ENCODE assay signal across 8 mouse cellular contexts in the genomic region with DNA sequence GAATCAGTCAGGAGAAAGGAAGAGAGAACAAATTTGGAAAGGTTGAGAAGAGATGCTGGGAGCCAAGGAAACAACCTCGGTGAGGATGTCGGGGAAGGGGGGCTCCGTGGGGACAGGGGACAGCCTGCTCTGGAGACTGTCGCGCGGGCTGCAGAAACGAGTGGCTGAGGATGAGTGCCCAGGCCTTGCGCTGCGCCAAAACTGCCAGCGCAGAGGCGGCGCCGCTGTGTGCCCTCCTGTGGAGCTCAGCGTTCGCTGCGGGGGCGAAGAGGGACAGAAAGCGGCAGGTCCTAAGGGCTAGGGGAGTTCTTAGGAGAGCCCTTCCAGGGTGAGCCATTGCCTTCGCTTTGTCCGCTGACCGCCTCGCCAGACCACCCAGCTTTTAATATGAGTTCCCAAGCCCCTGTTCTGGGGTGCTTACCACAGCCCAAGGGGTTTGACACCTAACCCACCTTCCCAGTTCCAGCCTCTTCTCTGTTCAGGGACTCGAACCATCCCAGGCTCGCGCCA. TPM values are rescaled to one million over a fixed set of nuclear protein-coding genes. Genes with fewer than 3 reads are reported as not detected.
A peak's percentile ranks its signal among the peaks of the same experiment; 100 is the strongest.
DNase-seq lines count a peak whose midpoint lies in the region; ATAC-seq lines count a peak whose summit lies in the region.

No protein-coding gene starts in this region.

- H3K36me3 ChIP-seq in forebrain, embryonic 16.5 days (ENCODE audit: control insufficient read depth, insufficient read depth): no peaks in the 10 kb centered on the region
- no peaks in the 10 kb centered on the region for H3K36me3 ChIP-seq in neural tube, embryonic 14.5 days (ENCODE audit: control insufficient read depth, insufficient read depth, low read length)

- intact Hi-C loops in left cerebral cortex, postnatal 25 days (cut with DNase I): loop anchor here (1.0 to 10.0 kb wide), 4 partner anchors 31 to 1122 kb away; a partner anchor contains a TSS

- ATAC-seq in forebrain, embryonic 16.5 days: peak; percentile 34
- peak; percentile 30 for ATAC-seq in neural tube, embryonic 14.5 days (ENCODE audit: low read depth)

- H3K4me2 ChIP-seq in forebrain, embryonic 16.5 days (ENCODE audit: low read length): peak overlapping the region; percentile 91
- H3K4me2 ChIP-seq in neural tube, embryonic 14.5 days (ENCODE audit: low read depth, low read length): peak overlapping the region; percentile 94

- no peaks in the 10 kb centered on the region for H3K9me3 ChIP-seq in forebrain, embryonic 16.5 days (ENCODE audit: control insufficient read depth, low read length)
- H3K9me3 ChIP-seq in neural tube, embryonic 14.5 days (ENCODE audit: control insufficient read depth, low read length): no peaks in the 10 kb centered on the region

- WGBS in forebrain, embryonic 16.5 days: under 1% methylated on average over 25 of the region's 25 CpGs
- under 1% methylated on average over 25 of the region's 25 CpGs for WGBS in neural tube, embryonic 14.5 days

- H3K4me3 ChIP-seq in forebrain, embryonic 16.5 days (replicated peaks; ENCODE audit: low read length): peak overlapping the region; percentile 63
- H3K4me3 ChIP-seq in neural tube, embryonic 14.5 days (ENCODE audit: low read depth, low read length): peak overlapping the region; percentile 65

- H3K4me1 ChIP-seq in forebrain, embryonic 16.5 days (replicated peaks; ENCODE audit: control insufficient read depth, insufficient read depth, low read length): peaks cover 28% of the 10 kb centered on the region
- H3K4me1 ChIP-seq in neural tube, embryonic 14.5 days (ENCODE audit: control insufficient read depth, insufficient read depth, low read length): peaks cover 10% of the 10 kb centered on the region; the same call in 1 of the 2 replicates

- peaks cover 3% of the 10 kb centered on the region for H3K27me3 ChIP-seq in forebrain, embryonic 16.5 days (replicated peaks; ENCODE audit: control insufficient read depth, insufficient read depth, low read length)
- peaks cover 34% of the 10 kb centered on the region for H3K27me3 ChIP-seq in neural tube, embryonic 14.5 days (ENCODE audit: control insufficient read depth, insufficient read depth, low read length)

- peak overlapping the region; percentile 63 for H3K9ac ChIP-seq in forebrain, embryonic 16.5 days (replicated peaks; ENCODE audit: low read depth, low read length)
- H3K9ac ChIP-seq in neural tube, embryonic 14.5 days (replicated peaks; ENCODE audit: low read depth, low read length): peak overlapping the region; percentile 64

- DNase-seq in layer of hippocampus, postnatal 14 days (ENCODE audit: low spot score in 2 of 2): peak; percentile 43 to 44
- DNase-seq in layer of hippocampus, adult 8-10 months (ENCODE audit: low spot score in 2 of 2): no peak
- peak; percentile 36 to 44 for DNase-seq in adrenal gland, postnatal 36 days
- peak; percentile 62 to 63 for DNase-seq in left cerebral cortex, postnatal 25 days (ENCODE audit: low spot score in 2 of 2)
- no peak for DNase-seq in T-cell, adult 2 months (ENCODE audit: low spot score)
- DNase-seq in kidney, adult 8-10 months: no peak

- H3K27ac ChIP-seq in forebrain, embryonic 16.5 days (ENCODE audit: low read length): no peak overlapping the region
- no peak overlapping the region for H3K27ac ChIP-seq in neural tube, embryonic 14.5 days (ENCODE audit: low read depth, low read length)

RNA-seq across cellular contexts. Expression of a gene that starts 0.8 kb away (rescaled TPM):
- total RNA-seq in layer of hippocampus, postnatal 14 days (2021): 10 to 100 TPM; 37.3 to 47.8 TPM
- total RNA-seq in layer of hippocampus, adult 8-10 months (2022): 10 to 100 TPM; 47.3 to 55.1 (median 48.7) TPM
- total RNA-seq in adrenal gland, postnatal 36 days (2021): 1 to 10 TPM; 2.2 to 2.5 TPM
- polyA plus RNA-seq in forebrain, embryonic 16.5 days (2015; fragmentation: Nextera tagmentation; extraction: Ambion mirVana): 6.6 and 7.2 TPM in 2 replicates
- 10 to 100 TPM; 68.1 to 71.7 TPM for total RNA-seq in left cerebral cortex, postnatal 25 days (2021)
- polyA plus RNA-seq in neural tube, embryonic 14.5 days (2014; fragmentation: Nextera tagmentation; extraction: Ambion mirVana): 11.5 and 13.8 TPM in 2 replicates

Comparison
In these comparisons a context has a peak if more than half of its experiments do, and no peak if none do; other contexts are left out.
1. DNase-seq: peak in layer of hippocampus, postnatal 14 days (2 of 2), adrenal gland, postnatal 36 days (2 of 2) and left cerebral cortex, postnatal 25 days (2 of 2); none in layer of hippocampus, adult 8-10 months (0 of 2), T-cell, adult 2 months (single experiment) and kidney, adult 8-10 months (0 of 2).
2. RNA of a gene that starts 0.8 kb away (total RNA-seq): 68.1 to 71.7 TPM in left cerebral cortex, postnatal 25 days, 47.3 to 55.1 TPM in layer of hippocampus, adult 8-10 months and 37.3 to 47.8 TPM in layer of hippocampus, postnatal 14 days; 2.2 to 2.5 TPM in adrenal gland, postnatal 36 days; every median in the first group is over 10 times any median in the second.